Mouse (Mus musculus) hematopoietic stem cell, adult 5-6 weeks (primary cell): ENCODE measurements around the gene Rorc. TPM values are rescaled to one million over a fixed set of nuclear protein-coding genes. Genes with fewer than 3 reads are reported as not detected.

Experiments used
- ATAC-seq, 2 experiments: fragments of 125-278 bp in 1 of 2; replicated peaks in 1 of 2; 2 replicates each; pipeline ENCODE4 v1.8.0; 2016 to 2017; ENCODE audit warnings: inconsistent platforms in 2 of 2, mild to moderate bottlenecking in 2 of 2, moderate number of reproducible peaks in 2 of 2, low read depth in 1 of 2, moderate TSS enrichment in 1 of 2; ENCODE audit not compliant: low FRiP score in 2 of 2, poor library complexity in 2 of 2, severe bottlenecking in 2 of 2, insufficient read depth in 1 of 2, low TSS enrichment in 1 of 2
- total RNA-seq: library from RNA; stranded (forward); fragments of 172-1452, 232-1000 nt; gene quantifications from 2 replicates; pipeline ENCODE4 v1.2.3, GENCODE M21; 2017

Gene Rorc
- total RNA-seq = 0.35 and 2.1 TPM in 2 replicates

DNA sequence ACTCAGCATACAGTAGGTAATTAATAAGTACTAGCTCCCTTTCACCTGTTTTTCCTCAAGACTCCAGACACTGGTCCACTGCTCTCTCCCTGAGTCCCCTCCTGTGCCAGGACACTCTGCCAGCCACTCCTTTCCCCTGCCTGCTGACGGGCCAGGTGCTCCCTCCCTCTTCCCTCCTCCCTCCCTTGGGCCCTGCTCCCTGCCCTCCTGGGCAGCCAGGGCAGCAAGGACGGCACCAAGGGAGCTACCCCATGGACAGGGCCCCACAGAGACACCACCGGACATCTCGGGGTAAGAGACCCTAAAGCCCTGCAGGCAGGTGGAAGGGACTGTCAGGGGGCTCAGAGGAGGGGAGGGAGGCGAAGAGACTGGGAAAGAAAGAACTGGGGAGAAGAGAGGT is at the start of gene Rorc:
Gene Rorc, plus strand, starts transcription at position 154 of the 400 bp plus-strand sequence.
- no peak for ATAC-seq

DNA sequence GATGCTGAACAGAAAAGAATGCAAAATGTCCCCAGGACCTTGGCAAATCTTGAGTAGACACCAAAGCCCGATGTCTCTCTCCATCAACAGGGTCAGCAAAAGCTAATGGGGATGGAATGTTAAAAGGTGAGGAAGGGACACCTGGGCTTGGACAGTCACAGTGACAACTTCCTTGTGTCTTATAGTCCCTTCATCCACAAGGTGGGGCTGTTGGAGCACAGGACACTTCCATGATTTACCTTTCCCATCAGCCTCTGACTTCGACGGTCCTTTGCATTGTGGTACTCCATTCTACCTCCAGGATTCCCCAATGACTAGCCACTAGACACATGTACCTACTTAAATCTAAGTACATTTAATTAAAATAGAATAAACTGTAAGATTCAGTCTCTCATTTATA is 43.9 kb upstream of the Rorc start:
- ATAC-seq = no peak

DNA sequence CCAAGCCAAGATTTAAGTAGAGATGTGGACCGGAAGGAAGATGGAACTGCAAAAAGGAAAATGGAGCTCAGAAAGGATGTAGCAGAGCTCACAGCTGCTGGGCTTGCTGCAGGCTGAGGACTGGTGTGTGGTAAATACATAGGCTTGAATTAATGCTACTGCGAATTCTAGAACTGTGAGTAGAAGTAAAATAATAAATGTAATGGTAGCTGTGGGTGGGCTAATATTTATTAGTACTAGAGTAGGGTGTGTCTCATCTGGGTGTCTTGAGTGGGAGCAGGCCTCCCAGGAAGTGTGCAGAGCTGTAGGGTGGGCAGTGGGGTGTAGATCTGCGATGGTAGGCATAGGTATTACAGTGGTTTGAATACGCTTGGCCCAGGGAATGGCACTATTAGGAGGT is 38.2 kb upstream of the Rorc start:
- ATAC-seq = peak; percentile 83 to 90; a peak in 3 of 4 replicates

DNA sequence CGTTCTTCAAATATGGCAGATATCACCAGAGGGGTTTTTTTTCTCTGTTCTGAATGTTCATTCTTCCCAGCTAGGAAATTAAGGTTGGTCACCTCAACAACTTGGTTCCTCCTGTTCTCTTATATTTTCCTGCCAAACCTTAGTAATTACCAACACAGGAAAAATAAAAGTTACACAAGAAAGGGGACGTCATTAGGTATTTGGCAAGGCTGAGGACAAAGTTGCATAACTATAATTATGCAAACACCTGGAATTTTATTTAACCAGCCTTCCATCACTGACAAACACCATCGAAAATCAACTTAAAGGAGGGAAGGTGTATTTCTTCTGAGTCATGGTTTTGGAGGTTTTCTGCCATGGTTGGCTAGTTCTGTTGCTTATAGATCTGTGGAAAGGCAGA is 34.1 kb upstream of the Rorc start:
- no peak for ATAC-seq

DNA sequence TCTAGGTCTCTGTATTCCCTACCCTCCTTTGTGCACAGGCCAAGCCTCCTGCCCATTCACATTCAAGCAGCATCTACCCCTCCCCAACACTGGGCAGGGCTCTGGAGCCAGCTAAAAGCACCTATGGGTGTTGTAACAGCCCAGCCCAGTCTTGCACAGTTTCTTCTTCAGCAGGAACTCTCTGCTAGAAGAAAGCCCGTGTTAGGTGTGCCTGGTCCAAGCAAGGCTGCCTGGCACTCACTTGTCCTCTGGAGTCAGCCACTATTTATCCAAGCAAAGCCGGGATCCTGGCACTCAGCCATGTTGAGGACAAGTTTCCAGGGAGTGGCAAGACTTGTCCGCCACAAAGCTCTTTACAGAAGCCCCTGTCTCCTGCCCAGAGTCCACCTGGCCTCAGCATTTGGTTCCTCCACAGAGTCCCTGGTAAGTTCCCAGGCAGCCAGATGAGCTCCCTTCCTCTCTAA is 30.6 kb upstream of the Rorc start, which contains the start of gene Them5:
Gene Them5, plus strand, starts transcription at position 141 of the 464 bp plus-strand sequence.
- ATAC-seq = no peak

DNA sequence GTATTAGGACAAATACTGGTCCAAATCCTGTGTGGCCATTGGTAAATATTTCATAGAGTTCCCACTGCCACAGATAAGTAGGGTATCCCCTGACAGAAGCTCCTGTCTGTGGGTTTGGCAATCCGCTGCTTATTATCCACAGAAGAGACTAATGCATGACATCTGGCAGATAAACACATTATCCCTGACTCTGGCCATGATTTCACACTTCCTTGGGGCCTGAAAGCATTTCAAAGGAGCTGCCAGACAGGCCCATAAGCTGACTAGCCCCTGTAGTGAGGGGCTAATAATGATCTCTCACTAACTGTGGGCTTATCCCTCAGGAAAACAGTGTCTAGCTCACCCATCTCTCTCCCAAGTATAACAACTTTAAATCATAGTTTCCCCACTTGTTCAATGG is 30.0 kb upstream of the Rorc start:
- ATAC-seq = no peak

DNA sequence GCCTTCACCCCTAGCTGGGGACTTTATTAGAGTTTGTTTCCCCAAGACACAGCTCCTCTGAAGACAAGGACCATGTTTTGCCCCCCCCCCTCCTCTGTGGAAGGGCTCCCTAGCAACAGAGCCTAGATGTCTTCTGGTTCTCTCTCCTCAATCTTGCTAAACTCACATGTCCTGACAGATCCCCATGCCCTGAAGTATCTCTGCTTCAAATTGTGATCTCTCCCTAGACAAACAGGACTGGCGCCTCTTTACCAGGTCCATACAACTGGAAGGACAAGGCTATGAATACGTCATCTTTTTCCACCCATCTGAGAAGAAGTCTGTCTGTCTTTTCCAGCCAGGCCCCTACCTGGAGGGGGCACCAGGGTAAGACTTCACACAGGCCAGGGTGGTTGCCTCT is 28.4 kb upstream of the Rorc start:
- ATAC-seq = no peak

DNA sequence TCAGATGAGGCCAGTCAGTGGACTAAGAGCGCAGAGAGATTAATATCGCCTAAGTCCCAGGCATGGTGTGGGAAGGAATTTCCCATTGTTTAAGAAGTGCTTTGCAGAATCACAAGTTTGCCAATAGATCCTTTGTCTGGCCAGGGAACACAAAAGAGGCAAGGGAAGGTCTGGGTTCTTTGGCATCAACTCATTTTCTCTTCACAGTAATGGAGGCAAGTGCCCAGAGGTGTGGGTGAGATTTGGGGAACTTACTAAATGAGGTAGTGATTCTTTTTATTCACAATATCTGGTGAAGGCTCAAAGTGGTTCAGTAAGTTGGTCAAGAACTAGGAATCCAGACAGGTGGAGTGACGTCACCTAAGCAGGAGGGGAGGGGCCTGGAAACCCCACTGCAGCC is 27.7 kb upstream of the Rorc start:
- no peak for ATAC-seq

DNA sequence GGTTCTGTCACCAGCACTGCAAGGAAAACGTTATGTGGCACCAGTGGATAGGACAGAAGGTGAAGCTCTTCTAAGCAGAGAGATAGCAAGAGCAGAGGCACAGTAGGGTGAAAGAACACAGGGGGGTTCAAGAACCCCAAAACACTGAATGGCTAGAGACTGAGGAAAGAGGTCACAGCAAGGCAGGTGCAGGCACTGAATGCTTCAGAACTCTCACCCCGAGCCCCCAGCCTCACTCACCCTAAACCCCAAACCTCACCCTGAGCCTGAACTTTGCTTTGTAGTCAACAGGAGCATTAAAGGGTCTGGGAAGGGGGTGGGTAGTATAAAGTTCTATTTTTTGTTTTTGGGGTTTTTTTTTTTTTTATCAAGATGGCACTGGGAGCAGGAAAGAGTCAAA is 24.4 kb upstream of the Rorc start:
- ATAC-seq = no peak

DNA sequence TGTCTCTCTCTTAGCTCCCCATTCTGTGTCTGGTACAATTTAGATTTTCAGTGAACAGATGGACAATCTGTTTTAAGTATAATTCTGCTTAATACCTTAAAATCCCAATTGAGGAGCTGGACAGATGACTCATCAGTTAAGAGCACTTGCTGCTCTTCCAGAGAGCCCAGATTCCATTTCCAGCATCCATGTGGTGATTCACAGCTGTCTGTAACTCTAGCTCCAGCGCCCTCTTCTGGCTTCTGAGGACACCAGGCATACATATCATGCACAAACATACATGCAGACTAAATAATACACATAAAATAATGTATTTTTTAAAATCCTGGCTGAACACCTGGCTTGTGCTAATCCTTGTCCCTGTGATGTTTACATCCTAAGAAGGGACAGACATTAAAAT is 11.8 kb upstream of the Rorc start:
- no peak for ATAC-seq

DNA sequence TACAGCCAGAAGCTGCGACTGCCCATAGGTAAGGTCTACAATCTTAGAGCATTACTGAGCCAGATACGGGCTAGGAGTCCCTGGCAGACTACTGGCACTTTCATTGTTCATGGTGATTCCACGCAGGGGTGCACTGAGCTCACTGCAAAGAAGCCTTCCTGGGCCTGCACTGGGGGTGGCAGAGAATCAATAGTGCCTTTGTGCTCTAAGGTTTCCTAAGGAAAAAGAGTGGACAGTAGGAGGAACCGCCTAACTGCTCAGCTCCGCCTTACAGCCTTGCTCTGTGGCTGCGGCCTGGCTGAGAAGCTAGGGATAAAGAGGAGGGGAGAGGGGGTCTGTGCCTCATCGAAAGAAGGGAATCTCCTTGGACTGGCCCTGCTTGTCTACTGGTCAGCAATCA is 10.5 kb upstream of the Rorc start, which contains the start of gene C2cd4d:
Gene C2cd4d, plus strand, starts transcription at position 301 of the 400 bp plus-strand sequence.
- ATAC-seq = no peak

DNA sequence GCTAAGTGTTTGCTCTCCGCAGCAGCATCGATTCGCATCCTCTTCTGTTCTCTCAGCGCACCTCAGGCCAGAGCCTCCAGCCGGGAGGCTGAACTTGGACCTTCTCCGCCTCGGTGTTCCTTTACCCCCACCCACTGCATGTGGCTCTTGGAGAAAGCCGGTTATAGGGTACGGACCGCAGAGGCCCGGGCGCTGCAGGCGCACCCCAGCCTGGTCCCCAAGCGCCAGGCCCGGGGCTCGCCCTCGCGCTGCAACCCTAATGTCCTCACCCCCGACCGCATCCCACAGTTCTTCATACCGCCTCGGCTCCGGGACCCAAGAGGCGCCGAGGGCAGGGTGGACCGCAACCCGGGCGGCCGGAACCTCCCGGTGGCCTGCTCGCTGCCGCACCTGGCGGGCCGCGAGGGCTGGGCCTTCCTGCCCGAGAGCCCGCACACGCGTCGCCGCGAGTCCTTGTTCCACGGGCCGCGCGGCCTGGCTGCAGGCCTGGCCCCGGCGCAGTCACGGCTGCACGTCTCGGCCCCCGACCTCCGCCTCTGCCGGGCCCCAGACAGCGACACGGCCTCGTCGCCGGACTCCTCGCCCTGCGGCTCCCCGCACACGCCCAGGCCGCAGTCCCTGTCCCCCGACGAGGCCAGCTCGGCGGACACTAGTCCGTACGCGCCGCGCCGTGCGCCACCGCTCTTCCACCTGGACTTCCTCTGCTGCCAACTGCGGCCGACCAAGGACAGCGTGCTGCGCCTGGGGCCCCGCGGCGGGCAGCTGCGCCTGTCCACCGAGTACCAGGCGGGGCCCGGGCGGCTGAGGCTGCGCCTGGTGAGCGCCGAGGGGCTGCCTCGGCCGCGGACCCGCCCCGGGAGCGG is 9.1 kb upstream of the Rorc start:
- peak; percentile 18 to 19; a peak in 3 of 4 replicates for ATAC-seq

DNA sequence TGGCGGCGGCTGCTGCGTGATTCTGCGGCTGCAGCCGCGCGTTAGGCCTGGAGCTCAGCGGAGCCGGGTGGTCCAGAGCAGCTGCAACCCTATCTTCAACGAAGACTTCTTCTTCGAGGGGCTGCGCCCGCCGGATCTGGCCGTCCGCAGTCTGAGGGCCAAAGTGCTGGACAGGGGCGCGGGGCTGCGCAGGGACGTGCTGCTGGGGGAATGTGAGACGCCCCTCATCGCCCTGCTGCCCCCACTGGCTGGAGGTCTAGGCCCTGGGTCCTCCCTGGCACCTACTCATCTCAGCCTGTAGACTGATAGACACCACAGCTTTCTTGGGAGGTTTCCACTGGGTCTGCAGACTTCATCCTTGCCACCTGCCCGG is 8.5 kb upstream of the Rorc start:
- no peak for ATAC-seq

DNA sequence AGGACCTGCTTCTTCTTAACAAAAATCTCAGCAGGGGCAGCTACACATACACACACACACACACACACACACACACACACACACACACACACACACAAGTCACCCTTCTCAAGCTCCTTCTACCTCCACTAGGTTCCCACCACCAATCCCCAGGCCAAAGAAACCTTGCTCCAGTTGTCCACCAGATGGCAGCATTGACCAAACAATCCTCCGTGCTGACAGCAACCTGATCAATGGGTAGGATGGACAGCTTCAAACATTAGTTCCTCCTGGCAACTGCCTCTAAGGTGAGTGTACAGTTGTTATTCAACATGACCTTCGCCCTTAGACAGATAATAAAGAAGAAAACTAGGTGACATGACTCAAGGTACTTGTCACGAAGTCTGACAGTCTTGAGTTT is 5.8 kb upstream of the Rorc start:
- peak; percentile 84 to 89 for ATAC-seq

DNA sequence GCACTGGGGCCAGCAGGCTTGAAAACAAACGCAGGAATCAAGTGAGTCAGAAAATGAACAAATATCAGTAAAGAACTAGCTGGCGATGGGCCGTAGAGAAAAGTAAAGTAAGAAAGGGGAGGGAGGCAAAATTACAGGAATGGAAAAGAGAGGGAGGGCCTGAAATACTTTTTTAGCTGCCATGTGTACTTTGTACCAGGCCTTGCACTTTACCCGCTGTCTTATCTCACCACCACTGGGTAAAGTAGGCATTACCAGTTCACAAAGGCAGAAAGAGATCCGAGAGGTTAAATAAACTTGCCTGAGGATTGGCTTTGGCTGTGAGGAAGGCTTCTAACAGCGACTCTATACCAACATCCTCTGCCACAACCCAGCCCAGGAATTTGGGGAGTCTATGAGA is 5.1 kb upstream of the Rorc start:
- no peak for ATAC-seq

DNA sequence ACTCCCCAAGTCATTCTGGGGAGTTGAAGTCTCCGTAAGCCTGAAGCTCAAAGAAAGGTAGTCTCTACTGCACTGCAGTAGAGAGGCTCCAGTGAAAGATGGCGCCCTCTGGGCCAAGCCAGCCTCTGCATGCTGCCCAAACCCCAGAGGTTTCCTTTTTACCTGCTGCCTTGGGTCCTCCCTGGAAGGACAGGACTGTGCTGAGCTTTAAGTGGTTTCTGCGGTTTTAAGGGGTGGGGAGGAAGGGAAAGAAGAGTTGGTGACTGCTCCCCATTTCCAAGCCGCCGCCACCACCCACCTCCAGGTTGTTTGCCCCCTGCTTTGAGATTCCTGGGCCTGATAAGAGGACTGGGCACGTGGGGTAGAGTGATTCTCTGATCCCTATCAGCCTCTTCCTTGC is 4.0 kb upstream of the Rorc start:
- no peak for ATAC-seq

DNA sequence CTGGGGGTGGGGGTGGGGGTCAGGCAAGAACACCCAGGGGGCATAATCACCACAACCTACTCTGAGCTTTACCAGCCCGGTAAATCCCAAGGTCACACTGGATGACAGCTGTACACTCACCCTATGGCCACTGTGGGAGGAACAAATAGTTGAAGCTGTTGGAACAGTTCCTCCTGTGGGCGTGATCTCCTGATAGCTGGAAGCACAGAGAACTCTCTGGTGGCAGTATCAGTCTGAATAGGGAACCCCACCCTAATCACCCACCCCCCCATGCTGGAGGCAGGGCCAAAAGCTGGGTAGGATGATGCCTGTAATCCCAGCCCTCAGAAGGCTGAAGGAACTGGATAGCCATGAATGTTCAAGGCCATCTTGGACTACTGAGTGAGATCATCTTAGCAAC is 2.9 kb upstream of the Rorc start:
- no peak for ATAC-seq

DNA sequence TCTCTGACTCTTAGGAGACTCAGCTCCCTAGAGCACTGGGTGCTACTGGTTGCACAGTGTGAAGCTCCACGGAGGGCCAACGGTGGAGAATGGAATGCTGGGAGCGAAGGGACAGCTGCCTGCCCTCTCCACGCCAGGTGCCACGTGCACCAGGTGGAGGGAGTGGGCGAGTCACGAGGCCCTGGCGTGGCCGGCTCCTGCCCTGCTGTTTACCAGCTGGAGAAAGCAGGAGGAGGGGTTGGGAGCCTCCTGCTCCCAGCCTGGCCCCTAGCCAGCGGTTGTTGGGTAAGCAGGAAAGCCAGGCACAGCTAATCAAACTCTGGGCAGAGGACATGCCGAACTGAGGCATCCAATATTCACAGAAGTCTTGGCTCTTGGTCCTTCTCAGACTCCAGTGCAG is 957 bp upstream of the Rorc start:
- no peak for ATAC-seq

DNA sequence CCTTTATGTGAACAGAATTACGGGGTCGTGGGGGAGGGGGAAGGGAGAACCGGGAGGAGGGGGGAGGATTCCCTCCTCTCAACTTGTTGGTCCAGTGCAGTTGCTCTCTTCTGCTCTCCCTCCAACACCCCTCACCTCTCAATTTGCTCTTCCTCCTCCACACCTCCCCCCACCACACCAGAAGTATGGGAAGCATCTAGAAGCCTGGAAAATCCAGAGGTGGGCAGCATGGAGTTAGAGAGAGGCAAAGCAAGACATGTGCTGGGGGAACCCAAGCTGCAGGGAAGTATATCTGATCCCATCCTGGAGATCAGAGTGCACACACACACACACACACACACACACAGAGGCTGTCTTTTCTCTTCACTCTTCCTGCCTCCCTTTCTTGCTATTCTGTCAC is 556 bp upstream of the Rorc start:
- no peak for ATAC-seq
